9 mouse cellular contexts compared by ENCODE assay signal in genomic region chr19:5041588-5041987, GRCm38 (mm10). TPM values are rescaled to one million over a fixed set of nuclear protein-coding genes. Genes with fewer than 3 reads are reported as not detected.
DNase-seq lines count a peak whose midpoint lies in the region; ATAC-seq and TF ChIP-seq lines count a peak whose summit lies in the region.
"Had no signal": no experiment of that assay in that cellular context is flagged by ENCODE, and none has a peak within 500 bp of the region (broad histone marks: within the 10 kb centered on the region; RNA-seq: fewer than 3 reads in every experiment).

No protein-coding gene starts in this region.

- peak overlapping the region; percentile 99 for H3K4me2 ChIP-seq in kidney, embryonic 14.5 days (replicated peaks; ENCODE audit: low read depth, low read length)
- peak overlapping the region; percentile 96 for H3K4me2 ChIP-seq in hindbrain, embryonic 14.5 days (replicated peaks)
- H3K4me2 ChIP-seq in midbrain, embryonic 13.5 days (replicated peaks) = peak overlapping the region; percentile 98

- peak; percentile 5; the same call in 1 of the 2 replicates for ATAC-seq in kidney, embryonic 14.5 days (ENCODE audit: low FRiP score, low TSS enrichment)
- ATAC-seq in hindbrain, embryonic 14.5 days (ENCODE audit: low FRiP score) = peak; percentile 22
- ATAC-seq in midbrain, embryonic 13.5 days = no peak; the same call in 1 of the 2 replicates

- peak overlapping the region; percentile 75 for H3K9ac ChIP-seq in kidney, embryonic 14.5 days (ENCODE audit: low read depth, low read length)
- H3K9ac ChIP-seq in hindbrain, embryonic 14.5 days = peak overlapping the region; percentile 82
- H3K9ac ChIP-seq in midbrain, embryonic 13.5 days (replicated peaks) = peak overlapping the region; percentile 94

- no peak for DNase-seq in kidney, adult 11 months
- DNase-seq in hindbrain, embryonic 14.5 days (ENCODE audit: low spot score) = no peak
- no peak for DNase-seq in adrenal gland, adult 18-20 months (ENCODE audit: low spot score in 2 of 2)
- no peak for DNase-seq in left cerebral cortex, adult 8-10 months (ENCODE audit: low spot score in 2 of 2)
- DNase-seq in cerebellum, adult 18-20 months = no peak

- no peak for TF ChIP-seq POLR2A in bone marrow macrophage, adult 2 months (IDR thresholded peaks at IDR 0.05; ENCODE audit: borderline replicate concordance, low read depth, low read length)

- H3K27ac ChIP-seq in kidney, embryonic 14.5 days (ENCODE audit: low read depth, low read length) = peak overlapping the region; percentile 25; the same call in 1 of the 2 replicates
- H3K27ac ChIP-seq in bone marrow macrophage, adult 2 months (ENCODE audit: insufficient read depth, low read depth, low read length) = peak overlapping the region; percentile 56
- peak overlapping the region; percentile 55; the same call in 1 of the 2 replicates for H3K27ac ChIP-seq in hindbrain, embryonic 14.5 days
- 0 out of 2 replicates have a peak overlapping the region, but pooled peaks have one; percentile 27 for H3K27ac ChIP-seq in midbrain, embryonic 13.5 days

- H3K9me3 ChIP-seq in kidney, embryonic 14.5 days (ENCODE audit: control insufficient read depth, low read length) = no peaks in the 10 kb centered on the region
- H3K9me3 ChIP-seq in hindbrain, embryonic 14.5 days (ENCODE audit: control insufficient read depth, low read length) = no peaks in the 10 kb centered on the region
- H3K9me3 ChIP-seq in midbrain, embryonic 13.5 days = no peaks in the 10 kb centered on the region

- H3K4me3 ChIP-seq in kidney, embryonic 14.5 days (ENCODE audit: low read length) = peak overlapping the region; percentile 80
- H3K4me3 ChIP-seq in bone marrow macrophage, adult 2 months (ENCODE audit: insufficient read depth, low read length) = peak overlapping the region; percentile 90
- peak overlapping the region; percentile 80 for H3K4me3 ChIP-seq in hindbrain, embryonic 14.5 days (replicated peaks; ENCODE audit: low read length)
- peak overlapping the region; percentile 81 for H3K4me3 ChIP-seq in midbrain, embryonic 13.5 days (replicated peaks)

- H3K4me1 ChIP-seq in kidney, embryonic 14.5 days (ENCODE audit: control insufficient read depth, insufficient read depth, low read length) = peaks cover 24% of the 10 kb centered on the region
- peaks cover 16% of the 10 kb centered on the region for H3K4me1 ChIP-seq in bone marrow macrophage, adult 2 months (ENCODE audit: control insufficient read depth, insufficient read depth, low read length)
- H3K4me1 ChIP-seq in hindbrain, embryonic 14.5 days (replicated peaks; ENCODE audit: control insufficient read depth, insufficient read depth, low read length) = peaks cover 27% of the 10 kb centered on the region
- H3K4me1 ChIP-seq in midbrain, embryonic 13.5 days (replicated peaks) = peaks cover 36% of the 10 kb centered on the region

- 3% methylated on average over 16 of the region's 16 CpGs for WGBS in kidney, embryonic 14.5 days
- WGBS in hindbrain, embryonic 14.5 days = 3% methylated on average over 16 of the region's 16 CpGs
- WGBS in midbrain, embryonic 13.5 days = 2% methylated on average over 16 of the region's 16 CpGs

- H3K27me3 ChIP-seq in kidney, embryonic 14.5 days (ENCODE audit: control insufficient read depth, insufficient read depth, low read length) = no peaks in the 10 kb centered on the region
- no peaks in the 10 kb centered on the region for H3K27me3 ChIP-seq in hindbrain, embryonic 14.5 days (ENCODE audit: control insufficient read depth, insufficient read depth, low read length)
- H3K27me3 ChIP-seq in midbrain, embryonic 13.5 days = no peaks in the 10 kb centered on the region

- H3K36me3 ChIP-seq in kidney, embryonic 14.5 days (ENCODE audit: control insufficient read depth, insufficient read depth, low read length) = peaks cover 5% of the 10 kb centered on the region
- H3K36me3 ChIP-seq in hindbrain, embryonic 14.5 days (replicated peaks; ENCODE audit: control insufficient read depth, insufficient read depth) = peaks cover 33% of the 10 kb centered on the region
- peaks cover 25% of the 10 kb centered on the region for H3K36me3 ChIP-seq in midbrain, embryonic 13.5 days

- TF ChIP-seq CTCF in bone marrow macrophage, adult 2 months (IDR thresholded peaks at IDR 0.05; ENCODE audit: low read depth, low read length) = no peak

RNA-seq across cellular contexts. Expression of gene Brms1, which starts 0.4 kb away (rescaled TPM):
- 43.3 and 57.5 TPM in 2 replicates for polyA plus RNA-seq in kidney, embryonic 14.5 days (2014; fragmentation: Nextera tagmentation; extraction: Ambion mirVana)
- polyA plus RNA-seq in bone marrow macrophage, adult 2 months (2012; ENCODE audit: insufficient read depth, insufficient read length, missing spikeins) = 58.2 and 63.1 TPM in 2 replicates
- polyA plus RNA-seq in hindbrain, embryonic 14.5 days (2014; fragmentation: Nextera tagmentation; extraction: Ambion mirVana) = 28.6 and 29.5 TPM in 2 replicates
- polyA plus RNA-seq in midbrain, embryonic 13.5 days (2015; fragmentation: Nextera tagmentation; extraction: Ambion mirVana) = 52.6 and 58.9 TPM in 2 replicates
- 10 to 100 TPM; 28.4 to 29.3 TPM for total RNA-seq in adrenal gland, adult 18-20 months (2021)
- 10 to 100 TPM; 23.7 to 29.7 (median 25.4) TPM for total RNA-seq in left cerebral cortex, adult 8-10 months (2022)

RNA-seq across cellular contexts. Expression of gene AC124502.3, which starts 2.9 kb away (rescaled TPM):
- polyA plus RNA-seq in kidney, embryonic 14.5 days (2014; fragmentation: Nextera tagmentation; extraction: Ambion mirVana) = 1.2 and 1.5 TPM in 2 replicates
- polyA plus RNA-seq in bone marrow macrophage, adult 2 months (2012; ENCODE audit: insufficient read depth, insufficient read length, missing spikeins) = 1.6 and 2.2 TPM in 2 replicates
- 1.4 and 1.9 TPM in 2 replicates for polyA plus RNA-seq in hindbrain, embryonic 14.5 days (2014; fragmentation: Nextera tagmentation; extraction: Ambion mirVana)
- 3.9 and 4.3 TPM in 2 replicates for polyA plus RNA-seq in midbrain, embryonic 13.5 days (2015; fragmentation: Nextera tagmentation; extraction: Ambion mirVana)
- 1 to 10 TPM in 1 of 2 experiments, under 1 TPM in 1; 0.73 to 1.5 TPM for total RNA-seq in adrenal gland, adult 18-20 months (2021)
- total RNA-seq in left cerebral cortex, adult 8-10 months (2022) = 1 to 10 TPM; 3.2 to 6.4 (median 4.7) TPM

RNA-seq across cellular contexts. Expression of gene B4gat1, which starts 3.0 kb away (rescaled TPM):
- polyA plus RNA-seq in kidney, embryonic 14.5 days (2014; fragmentation: Nextera tagmentation; extraction: Ambion mirVana) = 35.7 and 44.8 TPM in 2 replicates
- polyA plus RNA-seq in bone marrow macrophage, adult 2 months (2012; ENCODE audit: insufficient read depth, insufficient read length, missing spikeins) = 23.3 and 30.4 TPM in 2 replicates
- polyA plus RNA-seq in hindbrain, embryonic 14.5 days (2014; fragmentation: Nextera tagmentation; extraction: Ambion mirVana) = 93.7 and 101 TPM in 2 replicates
- polyA plus RNA-seq in midbrain, embryonic 13.5 days (2015; fragmentation: Nextera tagmentation; extraction: Ambion mirVana) = 52.9 and 54.3 TPM in 2 replicates
- 10 to 100 TPM; 25.9 to 31.8 TPM for total RNA-seq in adrenal gland, adult 18-20 months (2021)
- total RNA-seq in left cerebral cortex, adult 8-10 months (2022) = 100 to 1,000 TPM; 129 to 141 (median 138) TPM
- total RNA-seq: hematopoietic stem cell, adult 5-6 weeks had no signal

RNA-seq across cellular contexts. Expression of gene Rin1, which starts 8.7 kb away (rescaled TPM):
- 2.5 and 4.8 TPM in 2 replicates for polyA plus RNA-seq in kidney, embryonic 14.5 days (2014; fragmentation: Nextera tagmentation; extraction: Ambion mirVana)
- 1.0 and 1.7 TPM in 2 replicates for polyA plus RNA-seq in bone marrow macrophage, adult 2 months (2012; ENCODE audit: insufficient read depth, insufficient read length, missing spikeins)
- 1.1 and 1.4 TPM in 2 replicates for polyA plus RNA-seq in hindbrain, embryonic 14.5 days (2014; fragmentation: Nextera tagmentation; extraction: Ambion mirVana)
- 1.3 and 2.1 TPM in 2 replicates for polyA plus RNA-seq in midbrain, embryonic 13.5 days (2015; fragmentation: Nextera tagmentation; extraction: Ambion mirVana)
- 1 to 10 TPM; 3.4 to 4.2 TPM for total RNA-seq in adrenal gland, adult 18-20 months (2021)
- 10 to 100 TPM; 72.9 to 88.1 (median 78.2) TPM for total RNA-seq in left cerebral cortex, adult 8-10 months (2022)
- total RNA-seq: hematopoietic stem cell, adult 5-6 weeks had no signal

RNA-seq across cellular contexts. Expression of gene Slc29a2, which starts 17.9 kb away (rescaled TPM):
- 3.5 and 7.9 TPM in 2 replicates for polyA plus RNA-seq in kidney, embryonic 14.5 days (2014; fragmentation: Nextera tagmentation; extraction: Ambion mirVana)
- 0.91 and 1.2 TPM in 2 replicates for polyA plus RNA-seq in bone marrow macrophage, adult 2 months (2012; ENCODE audit: insufficient read depth, insufficient read length, missing spikeins)
- polyA plus RNA-seq in hindbrain, embryonic 14.5 days (2014; fragmentation: Nextera tagmentation; extraction: Ambion mirVana) = 9.9 and 10.7 TPM in 2 replicates
- 7.8 TPM in 2 replicates for polyA plus RNA-seq in midbrain, embryonic 13.5 days (2015; fragmentation: Nextera tagmentation; extraction: Ambion mirVana)
- total RNA-seq in adrenal gland, adult 18-20 months (2021) = 1 to 10 TPM; 2.9 to 4.5 TPM
- total RNA-seq in left cerebral cortex, adult 8-10 months (2022) = 10 to 100 TPM; 11.6 to 17.6 (median 13.5) TPM
